Mouse (Mus musculus): ENCODE results near the gene Ssxb6. TPM values are rescaled to one million over a fixed set of nuclear protein-coding genes. Genes with fewer than 3 reads are reported as not detected.
"Not testable (repeated sequence)": the region's sequence is repeated elsewhere in the genome, so short reads cannot be mapped to it uniquely, and the experiment has no call there.

Gene Ssxb6
- not detected in 2 replicates for polyA plus RNA-seq (2014; fragmentation: Nextera tagmentation; extraction: Ambion mirVana)

DNA sequence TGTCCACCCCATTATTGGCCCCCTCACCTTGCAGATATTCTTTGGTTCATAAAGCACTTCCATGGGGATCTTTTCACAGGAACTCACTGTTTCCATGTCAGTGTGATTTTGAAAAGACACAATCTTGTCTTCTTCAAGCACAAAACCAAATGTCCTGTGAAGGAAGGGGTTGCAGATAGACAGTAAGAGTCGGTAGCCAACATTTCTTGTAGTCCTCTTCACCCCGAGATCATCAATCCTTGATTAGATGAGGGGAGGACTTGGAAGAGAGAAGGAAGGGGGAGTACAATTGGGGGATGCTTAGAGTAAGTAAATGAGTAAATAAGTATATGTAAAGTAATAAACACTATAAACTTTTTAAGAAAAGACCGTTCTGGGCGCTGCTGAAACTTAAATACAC is at the start of gene Ssxb6:
Gene Ssxb6 (minus strand): TSS at position 101 of the 400 bp plus-strand sequence.
- H3K27ac ChIP-seq (ENCODE audit: low read length); H3K9ac ChIP-seq (replicated peaks; ENCODE audit: low read depth, low read length); H3K36me3 ChIP-seq (ENCODE audit: control insufficient read depth, insufficient read depth, low read length); H3K4me3 ChIP-seq (ENCODE audit: low read depth, low read length); ATAC-seq (ENCODE audit: insufficient number of reproducible peaks, insufficient read depth, low FRiP score, low read depth); H3K27me3 ChIP-seq (ENCODE audit: control insufficient read depth, insufficient read depth, low read length); H3K9me3 ChIP-seq (ENCODE audit: control insufficient read depth, low read depth, low read length); H3K4me2 ChIP-seq (replicated peaks; ENCODE audit: low read depth, low read length); H3K4me1 ChIP-seq (ENCODE audit: control insufficient read depth, insufficient read depth, low read length): not testable (repeated sequence)
- WGBS = 62% methylated on average over 4 of the region's 4 CpGs

DNA sequence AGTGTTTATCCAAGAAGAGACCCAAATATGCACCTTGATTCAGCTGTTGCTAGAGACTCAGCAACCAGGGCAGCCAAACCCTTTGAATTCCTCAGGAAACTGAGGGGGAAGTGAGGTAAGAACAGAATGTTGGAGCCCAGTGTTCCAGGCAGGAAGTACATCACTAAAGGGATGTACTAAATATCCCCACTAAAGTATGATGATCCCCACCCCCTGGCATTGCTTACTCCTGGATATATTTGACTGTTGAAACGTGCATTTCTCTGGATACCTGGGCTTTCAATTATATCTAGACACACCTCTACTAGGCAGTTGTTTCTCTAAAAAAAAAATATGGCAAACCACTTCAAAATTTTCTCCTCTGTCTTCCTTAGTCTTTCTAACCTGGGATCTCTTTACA is 43.7 kb upstream of the Ssxb6 start, which contains the start of gene Ssxb3:
Gene Ssxb3 (minus strand): TSS at position 101 of the 400 bp plus-strand sequence.
- not testable (repeated sequence) for ATAC-seq (ENCODE audit: insufficient number of reproducible peaks, insufficient read depth, low FRiP score, low read depth); H3K27me3 ChIP-seq (ENCODE audit: control insufficient read depth, insufficient read depth, low read length); H3K4me2 ChIP-seq (replicated peaks; ENCODE audit: low read depth, low read length); H3K4me3 ChIP-seq (ENCODE audit: low read depth, low read length); H3K36me3 ChIP-seq (ENCODE audit: control insufficient read depth, insufficient read depth, low read length); H3K9ac ChIP-seq (replicated peaks; ENCODE audit: low read depth, low read length); H3K27ac ChIP-seq (ENCODE audit: low read length); H3K9me3 ChIP-seq (ENCODE audit: control insufficient read depth, low read depth, low read length); H3K4me1 ChIP-seq (ENCODE audit: control insufficient read depth, insufficient read depth, low read length)
- WGBS = 22% methylated on average over 1 of the region's 1 CpGs

DNA sequence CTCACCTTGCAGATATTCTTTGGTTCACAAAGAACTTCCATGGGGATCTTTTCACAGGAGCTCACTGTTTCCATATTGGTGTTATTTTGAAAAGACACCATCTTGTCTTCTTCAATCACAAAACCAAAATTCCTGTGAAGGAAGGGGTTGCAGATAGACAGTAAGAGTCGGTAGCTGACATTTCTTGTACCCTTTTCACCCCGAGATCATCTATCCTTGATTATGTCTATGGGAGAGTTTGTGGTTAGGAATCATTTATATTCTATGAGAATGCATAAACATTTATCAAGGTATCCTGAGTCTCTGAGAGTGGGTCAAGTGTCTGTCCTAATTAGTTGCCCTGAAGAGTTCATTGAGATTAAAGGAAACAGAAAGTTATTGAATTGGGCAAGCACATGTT is 23.2 kb downstream of the Ssxb6 start, which contains the start of gene Gm14459:
Gene Gm14459 (minus strand): TSS at position 101 of the 400 bp plus-strand sequence.
- Histone ChIP-seq H3K4me2 (replicated peaks; ENCODE audit: low read depth, low read length) (no peak within 1 kb of the TSS), H3K4me3 (ENCODE audit: low read depth, low read length) (no peak within 1 kb of the TSS), H3K36me3 (ENCODE audit: control insufficient read depth, insufficient read depth, low read length) (no peaks in the 10 kb centered on the region), H3K27ac (ENCODE audit: low read length) (no peak within 1 kb of the TSS), H3K9me3 (ENCODE audit: control insufficient read depth, low read depth, low read length) (no peaks in the 10 kb centered on the region), H3K27me3 (ENCODE audit: control insufficient read depth, insufficient read depth, low read length) (no peaks in the 10 kb centered on the region), H3K4me1 (ENCODE audit: control insufficient read depth, insufficient read depth, low read length) (no peaks in the 10 kb centered on the region), H3K9ac (replicated peaks; ENCODE audit: low read depth, low read length) (no peak within 1 kb of the TSS)
- WGBS = 81% methylated on average over 2 of the region's 2 CpGs
- no peak for ATAC-seq (ENCODE audit: insufficient number of reproducible peaks, insufficient read depth, low FRiP score, low read depth)

Other genes starting within 250 kb of the Ssxb6 start
- gene Ssxb10, start 220.8 kb downstream of the Ssxb6 start, polyA plus RNA-seq (2014; fragmentation: Nextera tagmentation; extraction: Ambion mirVana) = not detected in 2 replicates
- gene Ssxb9, start 181.3 kb downstream of the Ssxb6 start, polyA plus RNA-seq (2014; fragmentation: Nextera tagmentation; extraction: Ambion mirVana) = not detected in 2 replicates
- not detected in 2 replicates for gene Ssxb1, start 134.9 kb downstream of the Ssxb6 start, polyA plus RNA-seq (2014; fragmentation: Nextera tagmentation; extraction: Ambion mirVana)
- not detected in 2 replicates for gene Ssxb2, start 86.5 kb downstream of the Ssxb6 start, polyA plus RNA-seq (2014; fragmentation: Nextera tagmentation; extraction: Ambion mirVana)
- gene Gm14459, start 23.3 kb downstream of the Ssxb6 start, polyA plus RNA-seq (2014; fragmentation: Nextera tagmentation; extraction: Ambion mirVana) = not detected in 2 replicates
- gene Ssxb3, start 43.6 kb upstream of the Ssxb6 start, polyA plus RNA-seq (2014; fragmentation: Nextera tagmentation; extraction: Ambion mirVana) = not detected in 2 replicates
- gene Ssxb8, start 142.6 kb upstream of the Ssxb6 start, polyA plus RNA-seq (2014; fragmentation: Nextera tagmentation; extraction: Ambion mirVana) = not detected in 2 replicates
- gene Ssx9, start 200.2 kb upstream of the Ssxb6 start, polyA plus RNA-seq (2014; fragmentation: Nextera tagmentation; extraction: Ambion mirVana) = not detected in 2 replicates